In genomic region chr13:4400360-4400759, GRCm38 (mm10) we compare ENCODE assay signal across 16 mouse cellular contexts. TPM values are rescaled to one million over a fixed set of nuclear protein-coding genes. Genes with fewer than 3 reads are reported as not detected.
DNase-seq lines count a peak whose midpoint lies in the region; TF ChIP-seq lines count a peak whose summit lies in the region.
"Not testable (repeated sequence)": the region's sequence is repeated elsewhere in the genome, so short reads cannot be mapped to it uniquely, and the experiment has no call there.
"Had no signal": no experiment of that assay in that cellular context is flagged by ENCODE, and none has a peak within 500 bp of the region (broad histone marks: within the 10 kb centered on the region; RNA-seq: fewer than 3 reads in every experiment).

No protein-coding gene starts in this region.

- not testable (repeated sequence) for H3K27me3 ChIP-seq in kidney, adult 2 months (replicated peaks; ENCODE audit: control insufficient read depth, insufficient read depth, low read length); liver, adult 2 months (ENCODE audit: control insufficient read depth, insufficient read depth, low read length)

- H3K4me3 ChIP-seq in kidney, adult 2 months (ENCODE audit: insufficient read depth, low read depth, low read length); liver, adult 2 months (ENCODE audit: insufficient read depth, low read depth, low read length): not testable (repeated sequence)

- H3K36me3 ChIP-seq in kidney, adult 2 months (ENCODE audit: control insufficient read depth, insufficient read depth, low read length); liver, adult 2 months (ENCODE audit: control insufficient read depth, insufficient read depth, low read length): not testable (repeated sequence)

- not testable (repeated sequence) for H3K9ac ChIP-seq in liver, adult 2 months (ENCODE audit: low read depth, low read length)

- H3K4me1 ChIP-seq in kidney, adult 2 months (ENCODE audit: control insufficient read depth, insufficient read depth, low read length), result peaks cover 15% of the 10 kb centered on the region
- H3K4me1 ChIP-seq in liver, adult 2 months (ENCODE audit: control insufficient read depth, insufficient read depth, low read length), result not testable (repeated sequence)

- H3K27ac ChIP-seq in kidney, adult 2 months (ENCODE audit: insufficient read depth, low read depth, low read length); liver, adult 2 months (replicated peaks; ENCODE audit: insufficient read depth, low read depth, low read length): not testable (repeated sequence)

- WGBS in kidney, adult 2 months, result 30% methylated on average over 1 of the region's 1 CpGs
- WGBS in liver, adult 2 months, result 15% methylated on average over 1 of the region's 1 CpGs

- TF ChIP-seq CTCF in kidney, adult 2 months (conservative IDR thresholded peaks at IDR 0.05; ENCODE audit: insufficient read depth, insufficient read length, low read depth, low read length); liver, adult 2 months (IDR thresholded peaks at IDR 0.05; ENCODE audit: low read depth, low read length): not testable (repeated sequence)

- peak; percentile 17 for DNase-seq in kidney, adult 11 months
- peak; percentile 52 for DNase-seq in kidney, adult 2 months
- peak; percentile 53 for DNase-seq in liver, adult 2 months (ENCODE audit: extremely low read depth, low read depth, low spot score)

- TF ChIP-seq POLR2A in kidney, adult 2 months (IDR thresholded peaks at IDR 0.05; ENCODE audit: low read depth, low read length); liver, adult 2 months (IDR thresholded peaks at IDR 0.05; ENCODE audit: extremely low read depth, insufficient read depth, low read length): not testable (repeated sequence)

- not testable (repeated sequence) for H3K79me2 ChIP-seq in liver, adult 2 months (ENCODE audit: control insufficient read depth, insufficient read depth, low read length)

RNA-seq across cellular contexts. Expression of gene Akr1c6, which starts 33.7 kb away (rescaled TPM):
- 0.08 TPM in 1 of 2 replicates, not detected in the other for polyA plus RNA-seq in kidney, adult 2 months (2012; rRNA removed)
- 1,137 and 1,675 TPM in 2 replicates for total RNA-seq in liver, adult 2 months (2014; rRNA removed)
- polyA plus RNA-seq in liver, adult 2 months (2012; rRNA removed), result 288 and 353 TPM in 2 replicates
- total RNA-seq: adrenal gland, adult 18-20 months; adrenal gland, postnatal 25 days; adrenal gland, postnatal 36 days; CH12.LX; ES-E14; G1E; MEL had no signal
- polyA plus RNA-seq: activated CD4-positive, CD25-positive, alpha-beta regulatory T cell, adult 4 months; adrenal gland, adult 2 months; brain, embryonic 14.5 days; C2C12; CD4-positive, CD25-positive, alpha-beta regulatory T cell, adult 4 months; G1E; Patski had no signal

Comparison
In these comparisons a context has a peak if more than half of its experiments do, and no peak if none do; other contexts are left out.
1. RNA of gene Akr1c6, which starts 33.7 kb away (polyA plus RNA-seq): 288 to 353 TPM in liver, adult 2 months; 0.08 TPM in kidney, adult 2 months; every median in the first group is over 100 times any median in the second.
2. Peak in every context shown above with its lines, with median percentiles within 50 percentile points of each other: DNase-seq.